Mouse (Mus musculus): ENCODE results near the gene Ap1s1.

DNA sequence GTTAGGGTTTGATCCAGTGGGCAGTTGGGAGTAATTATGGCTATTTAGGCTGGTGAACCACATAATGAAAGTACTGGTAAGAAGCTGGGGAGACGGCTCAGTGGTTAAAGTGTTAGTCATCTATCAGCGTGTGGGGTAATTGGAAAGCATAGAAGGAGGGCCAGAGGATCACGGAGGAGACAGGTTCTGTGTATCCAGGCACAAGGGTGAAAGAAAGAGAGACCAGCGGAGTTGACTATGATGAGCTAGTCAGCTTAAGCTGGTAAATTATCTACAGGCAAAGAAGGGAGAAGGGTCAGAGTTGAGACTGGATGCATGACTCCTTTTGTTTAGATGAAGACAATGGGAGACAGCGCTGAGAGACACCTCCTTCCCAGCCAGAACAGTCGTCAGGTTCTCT, 5.2 kb upstream of the Ap1s1 start:
- no peak for TF ChIP-seq CTCF (IDR thresholded peaks at IDR 0.05; ENCODE audit: extremely low read depth, insufficient read depth, insufficient read length, insufficient replicate concordance)
- TF ChIP-seq POLR2A (IDR thresholded peaks at IDR 0.05; ENCODE audit: low read depth, low read length): no peak

Data from spleen, adult 2 months (tissue).